Mouse (Mus musculus): ENCODE results near the gene Asb7.

DNA sequence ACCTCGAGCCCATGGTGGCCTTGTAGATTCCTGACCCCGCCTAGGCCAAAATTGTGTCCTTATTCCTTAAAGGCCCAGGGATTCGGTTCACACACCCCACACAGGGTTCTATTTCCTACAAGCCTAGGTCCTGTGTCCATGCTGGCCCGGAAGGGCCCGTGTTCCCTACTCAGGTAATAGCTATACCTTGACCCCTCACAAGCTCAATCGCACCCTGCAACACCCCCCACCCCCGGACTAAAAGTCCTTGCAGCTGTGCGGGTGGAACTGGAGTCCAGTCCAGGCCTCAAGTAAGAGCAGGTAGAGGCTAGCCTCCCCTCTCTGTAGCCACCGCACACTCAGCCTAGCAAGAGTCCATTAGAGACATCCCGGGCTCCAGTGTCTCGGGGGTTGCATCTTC lies 44.5 kb upstream of the Asb7 start:
- TF ChIP-seq CTCF (IDR thresholded peaks at IDR 0.05; ENCODE audit: extremely low read depth, insufficient read depth, insufficient read length, insufficient replicate concordance): no peak
- no peak for TF ChIP-seq POLR2A (IDR thresholded peaks at IDR 0.05; ENCODE audit: low read depth, low read length)

Measured in spleen, adult 2 months (tissue).